Mouse (Mus musculus) ovary, postnatal 14 days (tissue): ENCODE results near the gene Gpr84.

Experiments
- DNase-seq: peaks from one replicate; pipeline ENCODE4 v3.0.0; 2022; ENCODE audit warnings: low spot score

Gpr84 gene

DNA sequence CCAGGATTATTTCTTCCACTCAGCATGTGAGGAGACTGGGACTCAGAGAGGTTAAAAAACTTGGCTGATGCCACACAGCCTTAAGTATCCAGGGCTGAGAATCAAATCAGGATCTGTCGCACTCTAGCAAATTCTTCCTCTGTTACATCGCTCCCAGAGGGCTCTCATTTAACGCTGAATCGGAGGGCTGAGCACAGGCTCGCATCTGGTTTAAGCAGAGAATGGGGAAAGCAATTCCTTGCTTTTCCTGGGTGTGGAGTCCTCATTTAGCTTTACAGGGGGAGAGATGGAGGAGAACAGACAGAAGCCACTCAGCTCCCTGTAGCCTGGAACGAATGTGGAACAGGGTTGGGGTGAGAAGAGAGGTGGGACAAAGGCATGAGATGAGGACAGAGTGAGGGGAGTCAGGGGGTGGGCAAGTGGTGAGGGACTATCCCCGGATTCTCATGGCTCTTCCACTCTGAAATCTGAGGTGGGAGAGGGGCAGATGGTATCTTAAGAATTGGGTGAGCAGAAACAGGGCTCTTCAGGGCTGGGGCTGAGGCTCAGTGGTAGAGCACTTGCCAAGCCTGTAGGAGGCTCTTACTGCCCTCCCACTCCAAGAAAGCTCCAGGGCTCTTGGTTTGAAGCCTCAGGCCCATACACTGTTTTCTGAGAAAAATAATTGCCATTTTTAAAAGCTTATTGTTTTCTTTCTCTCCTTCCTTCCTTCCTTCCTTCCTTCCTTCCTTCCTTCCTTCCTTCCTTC is 25.2 kb upstream of the Gpr84 start:
- DNase-seq = no peak

- no peak for DNase-seq
Measured at GRCm38 (mm10) chr15:103335040-103335439, 24.6 kb upstream of the Gpr84 start.

DNA sequence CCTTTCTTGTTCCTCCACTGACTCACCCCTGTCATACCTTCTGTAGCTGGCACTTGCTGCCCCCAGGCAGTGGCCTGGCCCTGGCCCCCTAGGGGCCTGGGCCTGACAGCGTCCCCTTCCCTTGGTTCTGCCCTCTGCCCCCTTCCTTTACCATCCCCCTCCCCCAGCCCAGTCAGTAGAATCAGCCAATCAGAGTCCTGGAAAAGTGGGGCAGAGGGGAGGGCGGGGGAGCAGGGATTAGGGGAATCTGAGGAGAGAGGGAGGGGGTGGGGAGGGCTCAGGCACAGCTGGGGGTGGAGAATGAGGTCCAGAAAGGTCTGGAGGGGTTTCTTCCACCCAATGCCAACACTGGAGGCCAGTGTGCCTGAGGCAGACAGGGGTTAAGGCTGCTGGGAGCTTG is 23.8 kb upstream of the Gpr84 start:
- no peak for DNase-seq

- no peak for DNase-seq
Measured at GRCm38 (mm10) chr15:103333738-103334137, 23.3 kb upstream of the Gpr84 start.

- no peak for DNase-seq
Measured at GRCm38 (mm10) chr15:103333081-103333615, 22.7 kb upstream of the Gpr84 start.

- DNase-seq = peak; percentile 87
Measured at GRCm38 (mm10) chr15:103323455-103324247, 13.2 kb upstream of the Gpr84 start.

DNA sequence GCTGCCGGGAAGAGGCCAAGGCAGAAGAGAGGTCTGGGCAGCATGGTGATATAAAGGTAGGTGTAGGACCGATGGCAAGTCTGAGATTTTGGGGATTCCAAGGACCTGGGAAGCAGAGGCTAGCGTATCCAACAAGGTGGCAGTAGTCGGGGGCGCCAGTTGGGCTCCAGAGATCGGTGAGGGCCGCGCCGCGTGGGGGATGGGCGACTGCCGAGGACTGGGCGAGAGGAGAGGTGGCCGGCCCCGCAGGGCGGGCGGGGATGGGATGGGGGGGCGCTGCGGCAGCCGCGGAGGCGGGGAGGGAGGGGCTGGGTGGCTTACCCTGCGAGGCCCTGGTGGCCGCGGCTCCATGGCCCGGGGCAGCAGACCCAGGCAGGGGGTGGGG is 12.7 kb upstream of the Gpr84 start:
- no peak for DNase-seq

DNA sequence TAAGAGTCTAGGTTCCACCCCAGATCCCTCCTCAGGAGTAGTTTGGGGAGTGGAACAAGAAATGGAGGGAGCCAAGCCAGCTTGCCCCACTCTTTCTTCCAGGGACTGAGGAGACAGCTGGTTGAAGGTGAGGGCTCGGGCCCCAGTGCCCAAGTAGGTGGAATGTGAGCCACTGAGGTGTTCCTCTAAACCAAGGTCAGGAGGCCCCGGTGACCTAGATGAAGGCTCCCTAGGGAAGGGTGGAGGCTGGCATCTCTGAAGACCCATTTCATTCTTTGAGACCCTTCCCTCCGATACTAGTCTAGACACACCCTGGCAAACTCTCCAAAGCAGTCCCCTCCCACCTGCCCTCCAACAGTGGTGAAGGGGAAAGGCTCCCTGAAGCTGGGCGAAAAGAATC is 12.0 kb upstream of the Gpr84 start:
- DNase-seq = no peak

DNA sequence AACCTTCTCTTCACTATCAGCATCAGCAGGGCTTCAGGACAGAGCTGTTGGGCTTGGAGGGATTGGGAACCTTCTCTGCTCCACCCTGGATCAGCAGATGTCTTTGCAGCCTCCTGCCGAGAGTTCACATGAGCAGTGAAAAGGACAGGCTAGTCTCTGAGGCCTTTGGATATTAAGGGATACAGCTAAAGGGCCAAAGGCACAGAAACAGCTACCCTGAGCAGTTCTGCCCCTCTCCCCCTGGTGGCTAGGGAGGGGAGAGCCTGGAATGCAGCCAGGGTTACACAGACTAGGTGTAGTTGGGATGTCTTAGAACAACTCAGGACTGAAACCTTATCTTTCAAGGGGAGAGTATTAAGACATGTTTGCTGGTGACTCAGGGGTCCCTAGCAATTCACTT is 10.7 kb upstream of the Gpr84 start:
- DNase-seq = no peak

GRCm38 (mm10) chr15:103318201-103318816 is 7.9 kb upstream of the Gpr84 start:
- DNase-seq = no peak

DNA sequence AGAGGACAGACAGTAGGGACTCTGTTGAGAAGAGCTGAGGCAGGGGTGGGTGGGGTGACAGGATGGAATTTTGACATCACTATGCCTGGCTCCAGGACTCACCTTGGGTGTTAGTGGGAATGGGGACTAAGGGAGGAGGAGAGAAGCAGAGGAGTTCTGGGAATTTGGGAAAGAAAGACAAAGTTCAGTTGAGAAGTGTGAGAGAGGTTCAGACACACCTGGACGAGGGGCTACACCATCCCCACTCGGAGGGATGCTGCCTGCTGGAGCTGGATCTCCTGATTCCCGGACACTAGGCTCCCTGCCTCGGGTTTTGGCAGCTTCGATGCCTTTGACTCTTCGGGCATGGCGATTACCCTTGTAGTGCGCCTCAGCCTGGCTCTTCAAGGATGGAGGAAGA is 7.3 kb upstream of the Gpr84 start:
- DNase-seq = no peak

DNA sequence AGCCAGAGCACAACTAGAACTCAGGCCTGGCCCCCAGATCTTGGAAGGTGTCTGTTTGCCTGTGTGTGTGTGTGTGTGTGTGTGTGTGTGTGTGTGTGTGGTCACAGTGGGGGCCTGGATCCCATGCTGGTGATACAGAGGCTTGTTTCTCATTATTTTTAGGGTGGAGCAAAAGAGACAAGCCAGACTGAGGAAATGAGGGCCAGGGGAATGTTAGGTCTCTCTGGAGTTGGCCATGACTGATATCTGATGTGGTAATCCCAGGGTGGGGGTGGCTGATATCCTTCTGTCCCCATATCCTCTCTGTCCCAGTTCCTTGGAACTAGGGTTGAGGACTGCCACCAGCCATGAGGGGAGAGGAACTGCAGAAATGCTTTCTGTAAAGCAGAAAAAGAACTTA is 6.7 kb upstream of the Gpr84 start:
- no peak for DNase-seq

GRCm38 (mm10) chr15:103315979-103316776 is 5.8 kb upstream of the Gpr84 start:
- no peak for DNase-seq

DNA sequence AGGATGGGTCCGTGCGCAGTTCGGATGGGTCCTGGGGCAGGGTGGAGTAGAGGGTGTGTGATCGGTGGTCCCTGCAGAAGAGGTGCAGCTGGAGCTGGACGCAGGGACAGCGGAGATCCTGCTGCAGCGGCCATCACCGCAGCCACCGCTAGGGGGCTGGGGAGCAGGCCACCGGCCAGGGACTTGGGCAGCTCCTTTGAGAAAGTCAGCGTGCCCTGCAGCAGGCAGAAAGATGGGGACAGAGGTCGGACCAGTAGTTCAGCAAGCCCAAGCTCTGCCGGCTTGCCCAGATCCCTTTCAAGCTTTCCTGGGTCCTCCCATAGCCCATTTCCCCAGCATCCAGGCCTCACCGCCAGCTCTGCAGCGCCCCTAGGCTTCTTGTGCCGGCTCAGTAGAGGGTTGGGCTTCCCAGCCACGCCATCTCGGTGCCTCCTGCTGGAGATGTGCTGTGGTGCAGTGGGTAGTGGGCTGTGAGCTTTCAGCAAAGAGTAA is 4.6 kb upstream of the Gpr84 start:
- DNase-seq = peak; percentile 78

GRCm38 (mm10) chr15:103314181-103314580 is 3.8 kb upstream of the Gpr84 start:
- no peak for DNase-seq

- DNase-seq = peak; percentile 54
Measured at GRCm38 (mm10) chr15:103313495-103314095, 3.2 kb upstream of the Gpr84 start.

GRCm38 (mm10) chr15:103308876-103309580 is 1.4 kb downstream of the Gpr84 start:
- no peak for DNase-seq

DNA sequence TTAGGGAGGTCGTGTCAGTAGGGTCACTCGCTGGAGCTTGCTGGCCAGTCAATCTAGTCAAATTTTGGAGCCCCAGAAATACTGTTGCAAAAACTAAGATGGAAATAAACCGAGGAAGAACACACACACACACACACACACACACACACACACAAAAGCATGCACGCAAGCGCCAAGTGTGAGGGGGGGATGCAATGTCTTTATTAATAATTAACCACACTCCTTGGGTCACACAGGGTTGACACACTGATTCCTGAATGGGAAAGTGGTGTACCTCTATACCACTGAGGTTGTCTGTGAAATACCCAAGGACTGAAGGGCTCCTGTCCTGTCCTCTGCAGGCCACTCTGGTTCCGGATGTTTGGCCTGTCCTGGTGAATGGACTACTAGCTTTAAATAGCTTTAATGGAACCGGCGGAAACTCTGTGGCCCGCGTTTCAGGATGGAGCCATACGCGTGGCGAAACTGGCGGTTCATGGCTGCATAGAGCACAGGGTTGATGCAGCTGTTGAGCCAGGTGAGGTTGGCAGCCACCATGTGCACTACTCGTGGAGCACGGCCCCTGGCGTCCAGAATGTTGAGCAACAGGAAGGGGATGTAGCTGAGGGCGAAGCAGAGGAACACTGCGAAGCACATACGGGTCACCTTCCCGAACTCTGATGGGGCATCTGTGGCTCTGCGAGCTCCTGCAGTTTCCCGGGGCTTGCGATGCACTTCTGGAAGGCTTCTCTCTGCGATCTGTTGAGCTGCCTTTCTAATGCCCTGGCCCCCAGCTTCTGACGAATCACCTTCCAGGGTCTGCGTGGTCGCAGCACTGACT is 2.1 kb downstream of the Gpr84 start:
- no peak for DNase-seq

DNA sequence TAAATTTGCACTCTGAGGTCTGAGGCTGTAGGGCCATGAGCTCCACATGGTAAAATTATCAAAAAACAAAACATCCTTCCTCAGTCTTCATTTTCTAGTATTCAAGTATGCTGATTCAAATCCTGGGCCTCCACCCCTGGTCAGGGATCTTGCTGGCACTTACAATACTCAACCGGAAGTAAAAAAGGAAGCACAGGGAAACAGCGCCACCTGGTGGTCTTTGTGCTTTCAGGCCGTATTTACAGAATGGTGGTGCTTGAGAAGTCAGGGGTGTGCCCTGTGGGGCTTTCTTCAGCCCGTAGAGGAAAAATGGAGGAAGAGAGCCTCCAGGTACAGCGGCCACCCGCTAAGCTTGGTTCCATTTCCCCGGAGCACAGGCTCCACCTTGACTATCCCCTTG is 3.3 kb downstream of the Gpr84 start:
- peak; percentile 91 for DNase-seq
